Mouse (Mus musculus) small intestine, adult 2 months (tissue): ENCODE data around the gene Fam184b. TPM values are rescaled to one million over a fixed set of nuclear protein-coding genes. Genes with fewer than 3 reads are reported as not detected.
A peak's percentile ranks its signal among the peaks of the same experiment; 100 is the strongest.

ENCODE experiments used
- H3K27ac ChIP-seq: fragments of 200-500 bp; 2 replicates; pipeline ENCODE4 v1.5.1; 2012; ENCODE audit warnings: low read depth, low read length, control low read depth, inconsistent platforms; ENCODE audit not compliant: insufficient read depth
- H3K27me3 ChIP-seq: fragments of 200-500 bp; 2 replicates; pipeline ENCODE4 v1.6.1; 2012; ENCODE audit warnings: mild to moderate bottlenecking, moderate library complexity, low read length, inconsistent platforms; ENCODE audit not compliant: control insufficient read depth, insufficient read depth
- H3K36me3 ChIP-seq: fragments of 200-500 bp; 2 replicates; pipeline ENCODE4 v1.6.1; 2012; ENCODE audit warnings: mild to moderate bottlenecking, low read length, control low read depth, inconsistent platforms; ENCODE audit not compliant: control insufficient read depth, insufficient read depth
- H3K4me1 ChIP-seq: fragments of 200-500 bp; 2 replicates; pipeline ENCODE4 v1.6.1; 2012; ENCODE audit warnings: low read length, inconsistent platforms, mixed read lengths; ENCODE audit not compliant: control insufficient read depth, insufficient read depth, insufficient read length
- H3K4me3 ChIP-seq: fragments of 200-500 bp; 2 replicates; pipeline ENCODE4 v1.5.1; 2012; ENCODE audit warnings: low read depth, mild to moderate bottlenecking, control low read depth, inconsistent platforms, low read length, moderate library complexity
- CTCF ChIP-seq: fragments of 200-500 bp; IDR thresholded peaks from 2 replicates; pipeline ENCODE4 v1.5.1; 2012; ENCODE audit warnings: low read depth, mild to moderate bottlenecking, control low read depth, inconsistent platforms, low read length, moderate library complexity, mixed read lengths; ENCODE audit not compliant: insufficient replicate concordance, insufficient read length; ENCODE audit errors: extremely low read depth
- POLR2A ChIP-seq: fragments of 200-500 bp; IDR thresholded peaks from 2 replicates; pipeline ENCODE4 v1.6.1; 2012; ENCODE audit warnings: low read depth, mild to moderate bottlenecking, control low read depth, inconsistent platforms, low read length, moderate library complexity
- WGBS: fragments of 180-500 bp; shearing (Covaris S2); methylation state at CpG from one replicate; pipeline ENCODE4 v1.1.7; 2018; 5-methylcytosine and 5-hydroxymethylcytosine counted together
- polyA plus RNA-seq: library from polyadenylated mRNA; depleted of rRNA; stranded (reverse); fragments of >200 nt; gene quantifications from 2 replicates; pipeline ENCODE4 v1.2.3, GENCODE M21; 2012; rRNA removed

The Fam184b gene
- polyA plus RNA-seq, 1 experiment: 0.06 TPM

- Histone ChIP-seq H3K27ac (peak overlapping the region; percentile 61), H3K36me3 (no peaks in the 10 kb centered on the region), H3K4me3 (no peak overlapping the region), H3K4me1 (peaks cover 13% of the 10 kb centered on the region; the same call in 1 of the 2 replicates), H3K27me3 (no peaks in the 10 kb centered on the region)
- WGBS: 63% methylated on average over 3 of the region's 3 CpGs
- TF ChIP-seq POLR2A (no peak), CTCF (no peak)
Measured at GRCm38 (mm10) chr5:45482607-45483006, 156.8 kb downstream of the Fam184b start.

DNA sequence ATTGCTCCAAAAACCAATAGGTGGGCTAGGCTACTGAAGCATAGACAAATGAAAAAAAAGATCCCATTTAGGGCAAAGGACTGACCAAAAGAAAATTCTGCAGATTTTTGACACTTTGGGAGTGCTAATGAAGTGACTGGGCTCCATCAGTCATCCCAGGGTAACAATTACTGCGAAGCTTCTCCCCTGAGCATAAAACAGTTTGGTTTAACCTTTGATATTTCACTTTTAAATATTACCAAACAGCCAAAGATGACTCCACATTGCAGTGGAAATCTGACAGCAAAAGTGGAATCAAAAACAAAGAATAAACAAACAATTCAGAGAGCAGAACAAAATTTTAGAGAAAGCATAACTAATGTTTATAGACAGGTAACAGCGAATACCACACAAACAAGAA is 158.3 kb downstream of the Fam184b start:
- no peak for TF ChIP-seq CTCF
- no peak for TF ChIP-seq POLR2A
- Histone ChIP-seq H3K27me3 (no peaks in the 10 kb centered on the region), H3K36me3 (no peaks in the 10 kb centered on the region), H3K4me3 (no peak overlapping the region), H3K4me1 (peaks cover 13% of the 10 kb centered on the region; the same call in 1 of the 2 replicates), H3K27ac (no peak overlapping the region)
- WGBS: 82% methylated on average over 2 of the region's 2 CpGs

DNA sequence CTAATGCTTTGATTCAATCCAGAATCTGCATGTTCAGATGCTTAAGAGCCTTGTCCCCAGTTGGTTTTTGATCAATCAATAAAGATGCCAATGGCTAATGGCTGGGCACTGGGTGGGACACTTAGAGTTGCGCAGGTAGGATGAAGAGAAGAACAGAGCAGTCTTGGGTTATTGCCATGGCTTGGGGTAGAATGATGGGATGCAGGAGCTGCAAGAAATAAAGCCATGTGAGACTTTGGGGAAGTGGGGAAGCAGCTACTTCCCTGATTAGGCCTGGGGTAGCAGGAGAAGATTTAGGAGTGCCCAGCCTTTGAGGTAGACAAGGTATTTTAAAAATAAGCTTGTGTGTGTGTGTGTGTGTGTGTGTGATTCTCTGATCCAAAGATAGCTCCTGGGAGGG is 159.3 kb downstream of the Fam184b start:
- Histone ChIP-seq H3K36me3 (no peaks in the 10 kb centered on the region), H3K27me3 (no peaks in the 10 kb centered on the region), H3K4me3 (no peak overlapping the region), H3K4me1 (peaks cover 13% of the 10 kb centered on the region; the same call in 1 of the 2 replicates), H3K27ac (no peak overlapping the region)
- 93% methylated on average over 1 of the region's 1 CpGs for WGBS
- TF ChIP-seq POLR2A (no peak), CTCF (no peak)

Other genes starting within 250 kb of the Fam184b start
- gene Qdpr, start 189.4 kb downstream of the Fam184b start, polyA plus RNA-seq: 47.2 and 84.8 TPM in 2 replicates
- not detected in 2 replicates for gene Clrn2, start 185.9 kb downstream of the Fam184b start, polyA plus RNA-seq
- gene Lap3, start 146.2 kb downstream of the Fam184b start, polyA plus RNA-seq: 16.9 and 134 TPM in 2 replicates
- gene Med28, start 119.4 kb downstream of the Fam184b start, polyA plus RNA-seq: 39.5 and 81.3 TPM in 2 replicates
- gene Ncapg, start 30.3 kb upstream of the Fam184b start, polyA plus RNA-seq: 0.11 and 0.35 TPM in 2 replicates
- 1.2 and 2.2 TPM in 2 replicates for gene Lcorl, start 218.0 kb upstream of the Fam184b start, polyA plus RNA-seq